Mouse (Mus musculus) mesoderm, embryonic 11.5 days (tissue): Measurements from ENCODE around the gene Gm12117.

Experiments
- DNase-seq: peaks from one replicate; pipeline ENCODE4 v3.0.0-alpha.2; 2012; ENCODE audit warnings: low read depth, low spot score

Gene Gm12117

DNA sequence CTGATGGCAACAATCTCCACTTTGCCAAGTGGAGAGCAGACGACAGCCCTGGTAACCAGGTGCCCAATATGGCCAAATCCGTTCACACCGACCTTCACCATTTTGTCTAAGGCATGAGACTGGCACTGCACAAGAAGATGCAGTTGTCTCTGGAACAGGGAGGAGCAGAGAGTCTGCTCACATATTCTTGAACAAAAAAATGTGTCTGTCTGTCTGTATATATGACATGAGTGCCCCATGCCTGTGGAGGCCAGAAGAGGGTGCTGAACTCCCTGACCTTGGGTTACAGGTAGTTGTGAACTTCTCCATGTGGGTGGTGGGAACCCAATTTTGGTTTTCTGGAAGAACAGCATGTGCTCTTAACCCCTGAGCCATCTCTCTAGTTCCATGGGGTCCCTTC is at the start of gene Gm12117:
Gm12117 (minus strand) TSS at position 101 of the 400 bp plus-strand sequence.
- no peak for DNase-seq

DNA sequence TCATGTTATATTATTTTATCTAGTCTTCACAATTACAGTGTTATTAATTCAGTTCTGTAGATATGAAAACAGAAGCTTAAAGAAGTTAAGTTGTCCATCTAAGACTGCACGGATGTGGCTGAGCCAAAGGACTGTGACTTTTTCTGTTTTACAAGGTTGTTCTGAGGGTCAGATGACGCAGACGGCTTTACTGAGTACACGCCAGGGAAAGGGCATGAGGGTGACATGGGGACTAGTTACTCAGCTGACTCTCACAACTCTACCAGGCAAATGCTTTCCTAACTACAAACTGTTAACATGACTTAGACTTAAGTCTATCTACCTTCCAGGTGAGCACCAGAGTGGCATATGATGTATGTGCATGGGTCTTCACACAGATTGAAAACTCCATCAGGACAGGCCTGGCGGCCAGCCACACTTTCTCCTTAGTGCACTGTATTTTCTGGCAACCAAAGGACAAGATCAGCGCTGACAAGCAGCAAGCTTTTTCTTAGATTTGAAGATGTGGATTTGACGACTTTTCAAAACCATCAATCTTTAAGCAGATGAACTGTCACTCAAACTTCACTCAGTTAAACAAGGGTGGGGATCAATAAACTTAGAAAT is 42.6 kb upstream of the Gm12117 start:
- no peak for DNase-seq

DNA sequence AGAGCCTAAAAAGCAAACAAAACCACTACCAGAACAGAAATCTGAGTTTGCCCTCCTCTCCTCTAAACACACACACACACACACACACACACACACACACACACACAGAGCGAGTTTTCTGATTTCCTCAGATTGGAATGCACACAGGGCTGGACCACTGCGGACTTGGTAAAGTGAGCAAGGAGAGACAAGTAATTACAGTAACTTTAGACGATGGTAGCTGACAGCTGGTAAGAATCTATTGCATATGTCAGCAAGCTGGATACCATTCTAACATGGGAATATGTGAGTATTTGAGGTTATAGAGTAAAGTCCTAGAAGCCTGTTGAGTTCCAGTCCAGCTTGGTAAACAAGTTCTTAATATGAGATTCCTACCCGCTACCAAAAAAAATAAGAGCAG is 33.0 kb upstream of the Gm12117 start:
- no peak for DNase-seq

DNA sequence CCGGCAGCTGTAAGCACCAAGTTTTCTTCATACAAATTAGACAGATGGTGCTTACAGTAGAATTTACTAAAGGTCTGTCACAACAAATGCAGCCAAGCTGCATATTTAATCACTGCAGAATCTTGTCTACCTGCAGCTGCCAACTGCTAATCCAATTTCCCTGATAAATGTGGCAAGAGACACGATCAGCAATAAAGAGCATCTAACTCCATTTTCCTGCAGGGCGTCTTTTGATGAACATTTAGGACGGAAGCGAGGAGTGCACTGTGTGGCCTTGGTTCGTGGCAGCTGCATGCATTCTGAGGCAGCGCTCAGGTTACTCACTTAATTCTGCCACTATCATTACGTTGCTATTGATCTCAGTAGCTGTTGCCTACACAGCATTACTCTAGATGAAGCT is 24.3 kb upstream of the Gm12117 start:
- peak; percentile 31 for DNase-seq

DNA sequence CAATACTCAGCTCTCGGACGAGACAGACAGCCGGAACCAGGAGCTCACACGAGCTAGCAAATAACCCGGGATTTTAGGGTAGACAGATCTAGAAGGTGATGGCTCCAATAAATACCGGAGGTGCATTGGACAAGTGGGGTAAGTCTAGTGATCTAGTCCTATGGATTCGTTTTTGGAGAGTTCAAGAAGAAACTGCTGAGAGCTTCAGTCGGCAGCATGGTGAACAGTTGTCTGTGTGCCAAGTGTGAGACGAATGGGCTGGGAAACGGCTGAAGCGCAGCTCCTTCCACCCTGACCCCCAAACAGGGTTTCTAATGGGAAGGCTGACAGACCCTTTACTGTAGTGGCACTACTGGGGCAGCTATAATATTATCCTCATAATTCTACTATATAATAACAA is 22.8 kb upstream of the Gm12117 start:
- DNase-seq = no peak

DNA sequence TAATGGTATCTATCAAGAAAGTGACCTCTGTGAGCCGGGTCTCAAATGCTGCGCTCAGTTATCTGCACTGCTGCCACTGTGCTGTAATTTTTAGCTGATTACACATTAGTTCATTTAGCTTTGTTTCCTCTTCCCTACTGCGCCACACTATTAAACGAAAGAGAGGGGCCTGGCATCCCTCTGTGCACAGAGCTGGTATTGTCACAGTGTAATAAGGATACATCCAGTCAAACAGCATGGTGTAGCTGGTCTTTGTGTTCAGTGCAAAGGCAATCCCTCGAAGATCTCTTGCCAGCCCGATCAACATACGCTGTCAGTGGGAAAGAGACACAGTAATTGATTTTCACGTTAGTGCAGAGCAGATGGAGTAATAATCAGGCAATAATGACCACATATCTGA is 20.6 kb upstream of the Gm12117 start:
- no peak for DNase-seq

DNA sequence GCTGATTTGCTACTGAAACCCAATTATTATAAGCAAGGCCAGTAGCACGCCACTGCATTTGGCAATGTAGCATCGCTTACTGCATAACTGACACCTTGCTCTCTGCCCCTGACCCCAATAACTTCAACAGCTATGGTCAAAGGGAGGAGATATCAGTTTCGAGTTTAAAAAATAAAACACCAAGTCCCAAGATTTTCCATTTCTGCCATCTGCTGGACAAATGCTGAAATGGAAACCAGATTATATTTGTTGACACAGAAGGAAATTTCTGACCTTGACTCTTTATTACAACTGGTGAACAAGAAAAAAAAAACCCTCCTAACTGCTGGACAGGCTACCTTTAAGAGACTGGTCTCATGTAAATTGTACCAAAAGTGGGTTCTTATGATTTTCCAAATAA is 18.9 kb upstream of the Gm12117 start:
- DNase-seq = peak; percentile 31

DNA sequence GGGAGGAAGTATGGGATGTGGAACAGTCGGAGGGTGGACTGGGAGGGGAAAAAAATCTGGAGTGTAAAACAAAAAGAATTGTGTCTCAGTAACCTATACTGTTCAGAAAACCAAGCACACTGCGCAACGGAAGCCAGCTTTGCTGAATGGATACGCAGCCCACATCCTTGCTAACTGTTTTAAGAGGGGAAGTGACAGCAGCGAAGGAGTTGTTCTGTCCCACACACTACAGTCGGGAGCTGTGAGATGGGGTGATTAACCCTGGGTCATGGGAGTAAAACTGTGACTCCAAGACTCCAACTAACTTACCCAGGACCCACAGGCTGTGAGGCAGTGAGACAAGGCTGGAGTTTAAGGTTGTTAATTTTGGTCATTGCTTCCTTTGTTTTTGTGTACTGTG is 17.5 kb upstream of the Gm12117 start:
- DNase-seq = no peak

DNA sequence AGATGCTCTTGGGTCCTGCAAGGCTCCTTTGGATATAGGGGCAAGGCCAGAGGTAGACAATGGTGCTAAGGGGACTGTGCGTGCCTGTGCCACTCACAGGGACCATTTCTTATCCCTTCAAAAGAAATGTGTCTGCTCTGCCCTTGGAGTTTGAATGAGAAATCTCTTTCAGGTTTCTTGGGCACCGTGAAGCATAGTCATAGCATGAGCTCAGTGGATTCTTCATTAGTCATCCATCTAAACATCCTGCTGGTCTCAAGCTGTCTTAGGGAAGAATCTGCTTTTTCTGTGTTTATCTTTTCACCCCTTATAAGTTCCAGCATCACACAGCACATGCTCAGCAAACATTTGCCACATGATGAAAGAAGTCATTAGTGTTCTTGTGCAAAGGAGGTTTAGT is 2.0 kb upstream of the Gm12117 start:
- DNase-seq = no peak

DNA sequence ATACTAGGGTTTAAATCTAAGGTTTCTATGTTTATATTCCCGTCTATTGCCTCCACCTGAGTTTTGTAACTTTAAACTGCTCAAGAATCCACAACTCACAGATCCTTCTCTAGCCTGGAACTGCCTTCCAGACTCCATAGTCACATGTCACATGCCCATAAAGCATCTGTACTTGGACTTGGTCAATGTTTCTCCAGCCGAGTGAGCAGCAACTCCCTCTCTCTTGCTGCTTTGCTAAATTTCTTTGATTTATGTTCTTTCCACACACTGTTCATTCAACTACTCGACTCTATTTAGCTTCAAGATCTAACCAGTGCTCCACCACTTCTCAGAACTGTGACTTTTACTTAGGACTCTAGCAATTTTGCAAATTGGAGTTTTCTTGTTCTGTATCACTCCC is 1.7 kb downstream of the Gm12117 start:
- DNase-seq = no peak

DNA sequence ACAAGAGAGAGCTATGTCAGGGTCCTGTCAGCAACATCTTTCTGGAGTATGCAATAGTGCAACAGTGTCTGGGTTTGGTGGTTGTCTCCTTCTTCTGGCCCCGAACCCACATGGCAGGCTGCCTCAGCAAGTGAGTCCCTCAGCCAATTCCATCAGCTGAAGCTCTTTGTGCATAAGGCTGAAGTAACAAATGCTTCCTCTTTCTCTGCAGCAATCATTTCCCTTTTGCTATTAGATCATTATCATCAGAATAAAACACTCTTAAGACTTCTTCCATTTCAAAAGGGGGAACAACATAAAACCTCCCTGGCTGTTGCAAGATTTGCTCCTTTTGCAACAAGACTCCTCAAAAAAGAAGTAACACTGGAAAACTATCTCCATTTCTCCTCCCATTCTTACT is 2.2 kb downstream of the Gm12117 start:
- no peak for DNase-seq

DNA sequence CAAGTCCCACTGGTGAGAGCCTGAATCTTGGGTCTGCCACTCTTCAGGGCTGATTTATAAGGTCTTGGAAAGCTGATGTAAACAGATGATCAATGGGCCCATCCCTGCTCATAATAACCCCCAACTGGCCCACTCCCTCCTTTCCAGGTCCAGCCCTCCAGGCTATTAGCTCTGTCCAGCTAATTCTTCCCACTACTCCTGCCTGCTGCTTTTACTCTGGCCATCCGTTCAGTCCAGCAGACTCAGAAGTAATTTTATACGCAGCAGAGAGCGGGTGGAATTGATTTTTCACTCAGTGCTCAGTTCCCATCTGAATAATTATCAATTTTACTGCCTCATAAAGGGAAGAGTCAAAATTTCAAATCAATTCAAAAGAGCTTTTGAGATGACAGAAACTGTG is 36.2 kb downstream of the Gm12117 start:
- DNase-seq = peak; percentile 22

DNA sequence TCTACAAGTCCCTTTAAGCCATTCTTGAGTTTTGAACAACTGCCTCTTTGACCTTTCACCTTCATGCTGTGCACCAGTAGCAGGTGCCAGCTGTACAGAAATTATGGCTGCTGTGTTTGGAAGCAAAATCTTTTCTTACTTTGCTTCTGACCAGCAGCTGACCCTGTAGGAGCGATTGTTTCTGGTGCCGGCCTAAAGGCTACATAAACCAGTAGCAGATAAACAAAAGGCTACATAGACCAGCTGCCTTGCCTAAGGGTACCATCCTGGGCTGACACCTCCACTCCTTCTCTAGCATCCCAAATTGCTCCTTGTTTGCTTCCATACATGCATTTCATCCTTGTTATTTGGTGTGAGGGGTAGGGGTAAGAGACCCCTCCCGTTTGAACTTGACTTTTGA is 42.4 kb downstream of the Gm12117 start:
- DNase-seq = peak; percentile 46

DNA sequence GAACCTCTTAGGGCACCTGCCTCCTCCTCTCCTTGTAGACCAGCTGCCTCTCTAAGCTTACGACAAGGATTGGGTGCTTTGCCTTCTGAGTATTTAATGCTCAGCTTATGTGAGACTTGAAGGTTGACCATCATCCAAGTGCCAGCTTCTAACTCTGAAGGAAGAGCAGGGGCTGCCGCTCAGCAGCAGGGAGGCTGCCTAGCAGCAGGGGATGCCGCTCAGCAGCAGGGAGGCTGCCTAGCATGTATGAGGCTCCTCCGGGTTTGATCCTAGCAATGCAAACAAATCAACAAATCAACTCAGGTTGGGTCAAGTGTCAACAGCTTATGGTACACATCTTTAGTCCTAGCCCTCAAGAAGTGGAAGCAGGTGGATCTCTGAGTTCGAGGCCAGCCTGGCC is 44.5 kb downstream of the Gm12117 start:
- no peak for DNase-seq

DNA sequence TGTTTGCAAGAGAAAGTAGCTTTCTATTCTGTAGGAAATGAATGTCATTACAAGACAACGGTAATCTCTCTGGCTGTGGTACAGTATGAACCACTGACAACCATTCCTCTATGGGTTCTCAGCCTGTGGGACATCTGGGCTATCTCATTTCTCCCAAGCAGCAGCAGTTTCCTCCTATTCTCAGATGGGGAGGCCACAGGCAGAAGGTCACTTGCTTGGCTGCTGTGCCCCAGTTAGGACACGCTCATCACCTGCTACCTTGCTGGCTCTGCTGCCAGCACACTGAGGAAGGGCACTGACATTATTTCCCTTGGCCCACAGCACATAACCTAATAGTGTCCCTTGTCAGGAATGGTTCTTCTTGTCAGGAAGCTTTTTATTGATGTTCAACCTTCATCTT is 48.4 kb downstream of the Gm12117 start:
- no peak for DNase-seq

DNA sequence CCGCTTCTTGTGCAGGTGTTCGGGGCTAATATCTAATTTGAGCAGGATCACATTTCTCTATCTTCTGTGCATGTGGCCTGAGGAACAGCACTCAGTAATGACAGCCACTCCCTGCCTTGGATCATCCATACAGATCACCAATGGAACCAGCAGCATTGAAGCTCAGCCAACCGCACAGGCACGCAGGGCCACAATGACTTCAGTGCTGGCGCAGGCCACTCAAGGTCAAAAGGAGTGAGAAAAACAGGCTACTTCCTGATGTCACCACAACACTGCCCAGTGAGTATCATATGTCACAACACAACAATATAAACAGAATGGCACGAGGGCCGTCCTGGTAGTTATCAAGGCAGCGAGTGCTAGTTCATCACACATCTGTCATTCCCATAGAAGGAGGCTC is 50.0 kb downstream of the Gm12117 start:
- no peak for DNase-seq
